Mouse (Mus musculus): ENCODE measurements at regions not wholly inside any gene's neighbourhood (a gene's known extent, or its start where the extent isn't known, plus 50 kb on each side); places are given as distances from the start of the nearest gene placed in this dataset.

GRCm38 (mm10) chr16:93066821-93067220 is 240.9 kb upstream of the Runx1 start:
- Histone ChIP-seq H3K9me3 (replicated peaks) (no peaks in the 10 kb centered on the region), H3K4me3 (ENCODE audit: low read depth, low read length) (no peak overlapping the region), H3K36me3 (replicated peaks) (no peaks in the 10 kb centered on the region), H3K27me3 (ENCODE audit: insufficient read depth, low read length) (peaks cover 76% of the 10 kb centered on the region), H3K4me1 (ENCODE audit: insufficient read depth, low read depth, low read length) (peaks cover 4% of the 10 kb centered on the region)
- ATAC-seq (ENCODE audit: extremely low read depth, insufficient number of reproducible peaks, low FRiP score, poor library complexity, severe bottlenecking) (no peak), DNase-seq (ENCODE audit: low spot score) (no peak)
- TF ChIP-seq TAL1 (conservative IDR thresholded peaks at IDR 0.05; ENCODE audit: low read depth, low read length) (no peak), POLR2AphosphoS5 (IDR thresholded peaks at IDR 0.05; ENCODE audit: insufficient replicate concordance, low read depth, low read length) (no peak), GATA1 (IDR thresholded peaks at IDR 0.05; ENCODE audit: borderline replicate concordance, low read length) (no peak), CTCF (IDR thresholded peaks at IDR 0.05; ENCODE audit: low read depth, low read length) (no peak), GATA2 (IDR thresholded peaks at IDR 0.05; ENCODE audit: borderline replicate concordance, low read depth, low read length) (no peak)

DNA sequence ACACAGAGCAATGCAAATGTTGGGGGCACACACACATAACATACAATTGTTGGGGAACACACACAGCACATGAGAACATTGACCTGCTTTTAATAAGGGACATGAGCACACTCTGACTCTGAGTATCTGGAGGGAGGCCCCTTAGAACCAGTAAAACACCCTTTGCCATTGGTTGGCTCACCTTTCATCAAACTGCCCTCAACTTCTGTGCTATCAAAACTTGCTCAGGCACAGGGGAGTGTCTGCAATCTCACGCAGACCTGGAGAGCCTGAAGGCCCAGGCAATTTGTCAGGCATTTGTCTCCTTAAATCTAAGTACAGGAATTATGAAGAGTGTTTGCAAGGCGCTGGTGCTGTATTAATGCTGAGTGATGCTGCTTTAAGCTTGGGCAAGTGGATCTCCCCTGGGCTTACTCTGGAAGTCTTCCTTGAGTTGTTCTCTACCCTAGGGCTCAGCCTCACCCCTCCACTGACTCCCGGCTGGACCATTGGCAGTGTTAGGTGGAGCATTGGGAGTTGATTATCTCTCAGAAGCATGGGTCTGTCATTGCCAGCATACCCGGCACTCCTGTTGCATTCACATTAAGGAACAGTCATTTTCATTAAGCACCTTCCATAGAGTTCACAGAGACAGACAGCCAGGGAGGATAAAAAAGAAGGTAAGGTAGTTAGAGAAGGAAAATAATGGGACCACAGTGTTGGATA is 235.7 kb upstream of the Runx1 start:
- H3K36me3 ChIP-seq (replicated peaks): no peaks in the 10 kb centered on the region
- H3K4me1 ChIP-seq (ENCODE audit: insufficient read depth, low read depth, low read length): peaks cover 4% of the 10 kb centered on the region
- TF ChIP-seq POLR2AphosphoS5 (IDR thresholded peaks at IDR 0.05; ENCODE audit: insufficient replicate concordance, low read depth, low read length) (no peak), TAL1 (conservative IDR thresholded peaks at IDR 0.05; ENCODE audit: low read depth, low read length) (no peak), GATA2 (IDR thresholded peaks at IDR 0.05; ENCODE audit: borderline replicate concordance, low read depth, low read length) (no peak), GATA1 (IDR thresholded peaks at IDR 0.05; ENCODE audit: borderline replicate concordance, low read length) (no peak), CTCF (IDR thresholded peaks at IDR 0.05; ENCODE audit: low read depth, low read length) (no peak)
- H3K4me3 ChIP-seq (ENCODE audit: low read depth, low read length): no peak overlapping the region
- ATAC-seq (ENCODE audit: extremely low read depth, insufficient number of reproducible peaks, low FRiP score, poor library complexity, severe bottlenecking) (no peak), DNase-seq (ENCODE audit: low spot score) (no peak)
- peaks cover 58% of the 10 kb centered on the region for H3K27me3 ChIP-seq (ENCODE audit: insufficient read depth, low read length)
- no peaks in the 10 kb centered on the region for H3K9me3 ChIP-seq (replicated peaks)

DNA sequence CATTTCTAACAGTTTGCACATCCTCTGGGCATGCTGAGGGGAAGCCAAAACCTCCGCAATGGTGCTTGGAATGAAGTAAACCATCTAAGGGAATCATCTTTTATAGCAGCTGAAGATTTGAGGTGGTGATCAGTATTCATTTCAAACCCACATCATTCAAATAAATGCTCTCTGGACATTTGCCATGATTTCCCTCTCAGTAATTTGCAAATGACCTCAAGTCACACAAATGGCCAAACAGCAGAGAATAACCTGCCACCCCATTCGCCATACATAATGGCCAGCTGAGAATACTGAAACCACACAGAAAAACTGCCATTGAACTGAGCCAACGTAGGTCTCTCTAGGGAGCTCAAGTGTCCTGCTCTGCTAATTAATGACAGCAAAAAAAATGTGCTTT is 230.3 kb upstream of the Runx1 start:
- Histone ChIP-seq H3K4me3 (ENCODE audit: low read depth, low read length) (no peak overlapping the region), H3K36me3 (replicated peaks) (no peaks in the 10 kb centered on the region), H3K4me1 (ENCODE audit: insufficient read depth, low read depth, low read length) (peaks cover 4% of the 10 kb centered on the region), H3K27me3 (ENCODE audit: insufficient read depth, low read length) (peaks cover 36% of the 10 kb centered on the region), H3K9me3 (replicated peaks) (no peaks in the 10 kb centered on the region)
- DNase-seq (ENCODE audit: low spot score): no peak
- TF ChIP-seq CTCF (IDR thresholded peaks at IDR 0.05; ENCODE audit: low read depth, low read length) (no peak), GATA2 (IDR thresholded peaks at IDR 0.05; ENCODE audit: borderline replicate concordance, low read depth, low read length) (no peak), POLR2AphosphoS5 (IDR thresholded peaks at IDR 0.05; ENCODE audit: insufficient replicate concordance, low read depth, low read length) (no peak), GATA1 (IDR thresholded peaks at IDR 0.05; ENCODE audit: borderline replicate concordance, low read length) (no peak)
- ATAC-seq (ENCODE audit: extremely low read depth, insufficient number of reproducible peaks, low FRiP score, poor library complexity, severe bottlenecking): no peak

DNA sequence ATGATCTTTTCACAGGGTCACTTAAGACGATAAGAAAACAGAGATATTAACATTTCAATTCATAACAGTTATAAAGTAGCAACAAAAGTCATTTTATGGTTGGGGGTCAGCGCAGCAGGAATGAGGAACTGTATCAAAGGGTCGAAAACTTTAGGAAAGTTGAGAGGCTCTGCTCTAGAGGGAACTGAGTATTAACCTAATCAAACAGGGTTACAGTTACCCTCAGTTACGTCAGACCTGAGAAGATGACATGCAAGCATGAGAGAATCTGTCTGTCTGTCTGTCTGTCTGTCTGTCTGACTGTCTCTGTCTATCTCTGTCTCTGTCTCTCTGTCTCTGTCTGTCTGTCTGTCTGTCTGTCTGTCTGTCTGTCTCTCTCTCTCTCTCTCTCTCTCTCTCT is 229.6 kb upstream of the Runx1 start:
- DNase-seq (ENCODE audit: low spot score): no peak
- TF ChIP-seq CTCF (IDR thresholded peaks at IDR 0.05; ENCODE audit: low read depth, low read length): no peak
- TF ChIP-seq TAL1 (conservative IDR thresholded peaks at IDR 0.05; ENCODE audit: low read depth, low read length): no peak
- no peak for TF ChIP-seq GATA1 (IDR thresholded peaks at IDR 0.05; ENCODE audit: borderline replicate concordance, low read length)
- no peak for TF ChIP-seq GATA2 (IDR thresholded peaks at IDR 0.05; ENCODE audit: borderline replicate concordance, low read depth, low read length)
- TF ChIP-seq POLR2AphosphoS5 (IDR thresholded peaks at IDR 0.05; ENCODE audit: insufficient replicate concordance, low read depth, low read length): no peak
- Histone ChIP-seq H3K4me1 (ENCODE audit: insufficient read depth, low read depth, low read length) (peaks cover 4% of the 10 kb centered on the region), H3K36me3 (replicated peaks) (no peaks in the 10 kb centered on the region), H3K9me3 (replicated peaks) (no peaks in the 10 kb centered on the region), H3K27me3 (ENCODE audit: insufficient read depth, low read length) (peaks cover 36% of the 10 kb centered on the region), H3K4me3 (ENCODE audit: low read depth, low read length) (no peak overlapping the region)
- no peak for ATAC-seq (ENCODE audit: extremely low read depth, insufficient number of reproducible peaks, low FRiP score, poor library complexity, severe bottlenecking)

DNA sequence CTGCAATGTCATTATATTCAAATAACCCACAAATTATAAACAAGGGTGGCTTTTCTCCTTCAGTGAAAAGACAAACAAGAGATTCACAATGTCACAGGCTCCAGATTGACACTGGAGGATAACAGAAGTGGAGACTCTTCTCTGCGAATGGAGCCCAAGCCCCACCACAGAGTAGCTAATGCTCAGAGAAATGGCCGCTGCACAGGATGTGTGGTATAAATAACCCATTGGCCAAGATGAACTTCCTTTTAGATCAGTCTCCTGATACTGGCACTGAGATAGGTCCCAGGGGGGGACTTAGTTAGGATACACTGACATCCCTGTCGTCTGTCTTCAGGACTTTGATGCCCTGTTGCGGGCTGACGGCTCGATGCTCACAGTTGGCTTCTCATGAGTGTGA is 225.3 kb upstream of the Runx1 start:
- TF ChIP-seq TAL1 (conservative IDR thresholded peaks at IDR 0.05; ENCODE audit: low read depth, low read length): no peak
- TF ChIP-seq GATA1 (IDR thresholded peaks at IDR 0.05; ENCODE audit: borderline replicate concordance, low read length): no peak
- no peak for TF ChIP-seq CTCF (IDR thresholded peaks at IDR 0.05; ENCODE audit: low read depth, low read length)
- no peak for TF ChIP-seq POLR2AphosphoS5 (IDR thresholded peaks at IDR 0.05; ENCODE audit: insufficient replicate concordance, low read depth, low read length)
- no peak for TF ChIP-seq GATA2 (IDR thresholded peaks at IDR 0.05; ENCODE audit: borderline replicate concordance, low read depth, low read length)
- no peak for ATAC-seq (ENCODE audit: extremely low read depth, insufficient number of reproducible peaks, low FRiP score, poor library complexity, severe bottlenecking)
- no peaks in the 10 kb centered on the region for H3K9me3 ChIP-seq (replicated peaks)
- no peak overlapping the region for H3K4me3 ChIP-seq (ENCODE audit: low read depth, low read length)
- peaks cover 4% of the 10 kb centered on the region for H3K4me1 ChIP-seq (ENCODE audit: insufficient read depth, low read depth, low read length)
- H3K36me3 ChIP-seq (replicated peaks): no peaks in the 10 kb centered on the region
- DNase-seq (ENCODE audit: low spot score): no peak
- H3K27me3 ChIP-seq (ENCODE audit: insufficient read depth, low read length): peaks cover 42% of the 10 kb centered on the region

DNA sequence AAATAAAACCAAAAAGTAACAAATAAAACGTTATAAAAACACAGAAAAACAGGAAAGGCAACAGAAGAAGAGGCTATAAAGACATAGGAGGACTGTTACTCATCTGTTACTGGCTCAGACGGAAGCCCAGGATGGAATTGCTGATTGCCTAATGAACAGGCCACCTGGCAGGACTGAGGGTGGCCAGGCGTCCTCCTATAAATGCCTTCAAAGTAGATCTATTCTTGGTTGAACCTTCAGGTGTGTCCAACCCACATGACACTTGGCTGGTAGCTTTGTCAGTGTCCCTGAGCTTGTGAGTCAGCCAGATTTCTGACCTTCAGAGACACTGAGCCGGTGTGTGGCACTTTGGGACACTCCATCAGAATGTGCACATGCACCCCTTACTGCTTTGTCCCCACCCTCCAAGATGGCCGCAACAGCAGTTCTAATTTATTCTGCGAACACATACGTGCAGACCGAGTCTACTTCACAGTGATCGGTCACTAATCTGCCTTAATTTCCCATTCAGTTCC is 222.5 kb upstream of the Runx1 start:
- no peak for TF ChIP-seq CTCF (IDR thresholded peaks at IDR 0.05; ENCODE audit: low read depth, low read length)
- TF ChIP-seq GATA1 (IDR thresholded peaks at IDR 0.05; ENCODE audit: borderline replicate concordance, low read length): no peak
- TF ChIP-seq POLR2AphosphoS5 (IDR thresholded peaks at IDR 0.05; ENCODE audit: insufficient replicate concordance, low read depth, low read length): no peak
- no peak for TF ChIP-seq GATA2 (IDR thresholded peaks at IDR 0.05; ENCODE audit: borderline replicate concordance, low read depth, low read length)
- TF ChIP-seq TAL1 (conservative IDR thresholded peaks at IDR 0.05; ENCODE audit: low read depth, low read length): no peak
- no peak for ATAC-seq (ENCODE audit: extremely low read depth, insufficient number of reproducible peaks, low FRiP score, poor library complexity, severe bottlenecking)
- no peak overlapping the region for H3K4me3 ChIP-seq (ENCODE audit: low read depth, low read length)
- peaks cover 39% of the 10 kb centered on the region for H3K27me3 ChIP-seq (ENCODE audit: insufficient read depth, low read length)
- H3K4me1 ChIP-seq (ENCODE audit: insufficient read depth, low read depth, low read length): peaks cover 4% of the 10 kb centered on the region
- H3K9me3 ChIP-seq (replicated peaks): no peaks in the 10 kb centered on the region
- H3K36me3 ChIP-seq (replicated peaks): no peaks in the 10 kb centered on the region
- DNase-seq (ENCODE audit: low spot score): no peak
